ENCODE assay signal across 17 mouse cellular contexts in genomic region chr6:83074979-83075378, GRCm38 (mm10). TPM values are rescaled to one million over a fixed set of nuclear protein-coding genes. Genes with fewer than 3 reads are reported as not detected.
DNase-seq lines count a peak whose midpoint lies in the region; ATAC-seq and TF ChIP-seq lines count a peak whose summit lies in the region.
"Had no signal": no experiment of that assay in that cellular context is flagged by ENCODE, and none has a peak within 500 bp of the region (broad histone marks: within the 10 kb centered on the region; RNA-seq: fewer than 3 reads in every experiment).

No protein-coding gene starts in this region.

- no peak for TF ChIP-seq EP300 in liver, embryonic 14.5 days (IDR thresholded peaks at IDR 0.05; ENCODE audit: low read depth)

- peaks cover 48% of the 10 kb centered on the region for H3K27me3 ChIP-seq in forebrain, postnatal 0 days (ENCODE audit: insufficient read depth, low read length)
- peaks cover 65% of the 10 kb centered on the region for H3K27me3 ChIP-seq in forebrain, embryonic 15.5 days
- peaks cover 63% of the 10 kb centered on the region for H3K27me3 ChIP-seq in liver, embryonic 14.5 days (ENCODE audit: control insufficient read depth, insufficient read depth, low read length)
- peaks cover 7% of the 10 kb centered on the region; the same call in 1 of the 2 replicates for H3K27me3 ChIP-seq in cerebellum, adult 2 months (ENCODE audit: control insufficient read depth, insufficient read depth, low read length)

- H3K9me3 ChIP-seq in forebrain, postnatal 0 days (ENCODE audit: low read length): no peaks in the 10 kb centered on the region
- no peaks in the 10 kb centered on the region for H3K9me3 ChIP-seq in forebrain, embryonic 15.5 days
- H3K9me3 ChIP-seq in liver, embryonic 14.5 days (ENCODE audit: control insufficient read depth, low read length): no peaks in the 10 kb centered on the region
- H3K9me3 ChIP-seq: lung, embryonic 15.5 days; midbrain, embryonic 15.5 days had no signal

- H3K27ac ChIP-seq in forebrain, postnatal 0 days (ENCODE audit: low read depth, low read length): no peak overlapping the region
- no peak overlapping the region for H3K27ac ChIP-seq in forebrain, embryonic 15.5 days (replicated peaks)
- H3K27ac ChIP-seq in liver, embryonic 14.5 days: no peak overlapping the region
- H3K27ac ChIP-seq in cerebellum, adult 2 months (ENCODE audit: insufficient read depth, low read length): no peak overlapping the region
- H3K27ac ChIP-seq: lung, embryonic 15.5 days; midbrain, embryonic 15.5 days had no signal

- peak; percentile 24; the same call in 1 of the 2 replicates for TF ChIP-seq CTCF in forebrain, postnatal 0 days (IDR thresholded peaks at IDR 0.05; ENCODE audit: low read depth)
- TF ChIP-seq CTCF in liver, embryonic 14.5 days (IDR thresholded peaks at IDR 0.05; ENCODE audit: low read depth): peak; percentile 46; the same call in 1 of the 2 replicates
- TF ChIP-seq CTCF in cerebellum, adult 2 months (IDR thresholded peaks at IDR 0.05; ENCODE audit: borderline replicate concordance, insufficient read depth, low read depth, low read length): no peak

- no peak overlapping the region for H3K4me3 ChIP-seq in forebrain, postnatal 0 days (ENCODE audit: low read depth, low read length)
- no peak overlapping the region for H3K4me3 ChIP-seq in forebrain, embryonic 15.5 days
- H3K4me3 ChIP-seq in liver, embryonic 14.5 days (ENCODE audit: insufficient read depth in 1 of 2, low read depth in 2 of 2, low read length in 2 of 2): no peak overlapping the region
- H3K4me3 ChIP-seq in cerebellum, adult 2 months (replicated peaks; ENCODE audit: insufficient read depth, low read depth, low read length): no peak overlapping the region
- H3K4me3 ChIP-seq: lung, embryonic 15.5 days; midbrain, embryonic 15.5 days had no signal

- no peak overlapping the region for H3K4me2 ChIP-seq in forebrain, postnatal 0 days (ENCODE audit: low read depth)
- H3K4me2 ChIP-seq in forebrain, embryonic 15.5 days (replicated peaks): no peak overlapping the region
- H3K4me2 ChIP-seq in liver, embryonic 14.5 days (ENCODE audit: low read depth): no peak overlapping the region
- H3K4me2 ChIP-seq: lung, embryonic 15.5 days; midbrain, embryonic 15.5 days had no signal

- 17% methylated on average over 2 of the region's 2 CpGs for whole genome bisulfite sequencing in forebrain, postnatal 0 days
- WGBS in forebrain, embryonic 15.5 days: 22% methylated on average over 2 of the region's 2 CpGs
- WGBS in liver, embryonic 14.5 days (ENCODE audit: insufficient replicate concordance): 7% methylated on average over 2 of the region's 2 CpGs
- 19% methylated on average over 2 of the region's 2 CpGs for WGBS in cerebellum, adult 2 months

- no peaks in the 10 kb centered on the region for H3K36me3 ChIP-seq in forebrain, postnatal 0 days (ENCODE audit: insufficient read depth)
- no peaks in the 10 kb centered on the region for H3K36me3 ChIP-seq in forebrain, embryonic 15.5 days
- H3K36me3 ChIP-seq in liver, embryonic 14.5 days (replicated peaks; ENCODE audit: control insufficient read depth, insufficient read depth, low read depth): peaks cover 2% of the 10 kb centered on the region; the same call in 1 of the 2 replicates
- H3K36me3 ChIP-seq: midbrain, embryonic 15.5 days had no signal

- ATAC-seq in forebrain, postnatal 0 days: no peak
- no peak for ATAC-seq in forebrain, embryonic 15.5 days (replicated peaks)
- ATAC-seq in liver, embryonic 14.5 days (ENCODE audit: insufficient read depth): no peak
- ATAC-seq: midbrain, embryonic 15.5 days had no signal

- no peak overlapping the region for H3K9ac ChIP-seq in forebrain, postnatal 0 days
- no peak overlapping the region for H3K9ac ChIP-seq in forebrain, embryonic 15.5 days (replicated peaks)
- H3K9ac ChIP-seq in liver, embryonic 14.5 days (replicated peaks): no peak overlapping the region
- H3K9ac ChIP-seq: lung, embryonic 15.5 days; midbrain, embryonic 15.5 days had no signal

- no peak for TF ChIP-seq POLR2A in cerebellum, adult 2 months (IDR thresholded peaks at IDR 0.05; ENCODE audit: borderline replicate concordance, insufficient read depth, low read length)

- H3K4me1 ChIP-seq in forebrain, postnatal 0 days (ENCODE audit: insufficient read depth): no peaks in the 10 kb centered on the region
- peaks cover 31% of the 10 kb centered on the region for H3K4me1 ChIP-seq in forebrain, embryonic 15.5 days
- H3K4me1 ChIP-seq in liver, embryonic 14.5 days (replicated peaks; ENCODE audit: control insufficient read depth in 2 of 2, insufficient read depth in 2 of 2, low read length in 1 of 2): peaks cover 8% of the 10 kb centered on the region in 2 experiments
- H3K4me1 ChIP-seq in cerebellum, adult 2 months (ENCODE audit: control insufficient read depth, insufficient read depth, low read length): peaks cover 2% of the 10 kb centered on the region; the same call in 1 of the 2 replicates

- DNase-seq in forebrain, postnatal 0 days: no peak
- DNase-seq in liver, embryonic 14.5 days (ENCODE audit: low read depth in 3 of 3, low spot score in 3 of 3): no peak
- DNase-seq in liver (no peak), 3T3-L1 (ENCODE audit: low read depth, low spot score) (peak; percentile 58), R1 (ENCODE audit: low read depth, low spot score) (peak; percentile 28)
- DNase-seq in ovary, postnatal 14 days (ENCODE audit: low spot score): no peak
- DNase-seq in cerebellum, adult 2 months: no peak
- DNase-seq: adrenal gland, postnatal 14 days; embryo, embryonic 11 days; heart, adult 18-20 months; heart, postnatal 36 days; kidney, adult 11 months had no signal

RNA-seq across cellular contexts. Expression of gene Pcgf1, which starts 2.7 kb away (rescaled TPM):
- 16.1 and 18.8 TPM in 2 replicates for total RNA-seq in forebrain, postnatal 0 days (2014; rRNA removed)
- 30.7 and 30.8 TPM in 2 replicates for polyA plus RNA-seq in forebrain, postnatal 0 days (2015; fragmentation: Nextera tagmentation; extraction: Ambion mirVana)
- 48.1 and 49.2 TPM in 2 replicates for polyA plus RNA-seq in forebrain, embryonic 15.5 days (2015; fragmentation: Nextera tagmentation; extraction: Ambion mirVana)
- polyA plus RNA-seq in liver, embryonic 14.5 days (2012; rRNA removed): 16.5 and 21.0 TPM in 2 replicates
- 15.0 and 19.7 TPM in 2 replicates for polyA plus RNA-seq in liver, embryonic 14.5 days (2014; fragmentation: Nextera tagmentation; extraction: Ambion mirVana)
- polyA plus RNA-seq in cerebellum, adult 2 months (2012; rRNA removed): 57.5 and 61.6 TPM in 2 replicates

RNA-seq across cellular contexts. Expression of gene Tlx2, which starts 4.9 kb away (rescaled TPM):
- not detected in 2 replicates for total RNA-seq in forebrain, postnatal 0 days (2014; rRNA removed)
- polyA plus RNA-seq in forebrain, postnatal 0 days (2015; fragmentation: Nextera tagmentation; extraction: Ambion mirVana): not detected in 2 replicates
- polyA plus RNA-seq in forebrain, embryonic 15.5 days (2015; fragmentation: Nextera tagmentation; extraction: Ambion mirVana): not detected in 2 replicates
- polyA plus RNA-seq in liver, embryonic 14.5 days (2012; rRNA removed): 0.05 TPM in 1 of 2 replicates, not detected in the other
- polyA plus RNA-seq in liver, embryonic 14.5 days (2014; fragmentation: Nextera tagmentation; extraction: Ambion mirVana): not detected in 2 replicates
- polyA plus RNA-seq in cerebellum, adult 2 months (2012; rRNA removed): not detected in 2 replicates
- total RNA-seq: heart, adult 18-20 months; heart, postnatal 36 days; left cerebral cortex, postnatal 25 days had no signal
- polyA plus RNA-seq: midbrain, embryonic 15.5 days; neural tube, embryonic 14.5 days had no signal

RNA-seq across cellular contexts. Expression of gene Lbx2, which starts 11.2 kb away (rescaled TPM):
- total RNA-seq in forebrain, postnatal 0 days (2014; rRNA removed): 0.46 TPM in 1 of 2 replicates, not detected in the other
- 0.33 TPM in 1 of 2 replicates, not detected in the other for polyA plus RNA-seq in forebrain, postnatal 0 days (2015; fragmentation: Nextera tagmentation; extraction: Ambion mirVana)
- polyA plus RNA-seq in forebrain, embryonic 15.5 days (2015; fragmentation: Nextera tagmentation; extraction: Ambion mirVana): not detected in 2 replicates
- polyA plus RNA-seq in liver, embryonic 14.5 days (2012; rRNA removed): 0.27 and 0.46 TPM in 2 replicates
- 0.35 TPM in 1 of 2 replicates, not detected in the other for polyA plus RNA-seq in liver, embryonic 14.5 days (2014; fragmentation: Nextera tagmentation; extraction: Ambion mirVana)
- polyA plus RNA-seq in cerebellum, adult 2 months (2012; rRNA removed): 0.28 TPM in 1 of 2 replicates, not detected in the other
- polyA plus RNA-seq: midbrain, embryonic 15.5 days; neural tube, embryonic 14.5 days had no signal

RNA-seq across cellular contexts. Expression of gene Dqx1, which starts 17.3 kb away (rescaled TPM):
- 0.05 TPM in 1 of 2 replicates, not detected in the other for total RNA-seq in forebrain, postnatal 0 days (2014; rRNA removed)
- 0.11 and 0.13 TPM in 2 replicates for polyA plus RNA-seq in forebrain, postnatal 0 days (2015; fragmentation: Nextera tagmentation; extraction: Ambion mirVana)
- polyA plus RNA-seq in forebrain, embryonic 15.5 days (2015; fragmentation: Nextera tagmentation; extraction: Ambion mirVana): 0.34 and 0.42 TPM in 2 replicates
- polyA plus RNA-seq in liver, embryonic 14.5 days (2012; rRNA removed): 7.7 and 7.8 TPM in 2 replicates
- polyA plus RNA-seq in liver, embryonic 14.5 days (2014; fragmentation: Nextera tagmentation; extraction: Ambion mirVana): 2.9 and 3.1 TPM in 2 replicates
- 0.92 and 0.93 TPM in 2 replicates for polyA plus RNA-seq in cerebellum, adult 2 months (2012; rRNA removed)

RNA-seq across cellular contexts. Expression of gene Htra2, which starts 19.9 kb away (rescaled TPM):
- 46.1 and 47.0 TPM in 2 replicates for total RNA-seq in forebrain, postnatal 0 days (2014; rRNA removed)
- polyA plus RNA-seq in forebrain, postnatal 0 days (2015; fragmentation: Nextera tagmentation; extraction: Ambion mirVana): 75.1 and 81.0 TPM in 2 replicates
- 69.9 and 71.0 TPM in 2 replicates for polyA plus RNA-seq in forebrain, embryonic 15.5 days (2015; fragmentation: Nextera tagmentation; extraction: Ambion mirVana)
- 75.7 and 80.9 TPM in 2 replicates for polyA plus RNA-seq in liver, embryonic 14.5 days (2012; rRNA removed)
- polyA plus RNA-seq in liver, embryonic 14.5 days (2014; fragmentation: Nextera tagmentation; extraction: Ambion mirVana): 54.3 and 54.9 TPM in 2 replicates
- 57.6 and 58.2 TPM in 2 replicates for polyA plus RNA-seq in cerebellum, adult 2 months (2012; rRNA removed)

Comparison
In these comparisons a context has a peak if more than half of its experiments do, and no peak if none do; other contexts are left out.
1. DNase-seq: peak in 3T3-L1 (single experiment) and R1 (single experiment); none in forebrain, postnatal 0 days (single experiment), liver, embryonic 14.5 days (0 of 3), liver (single experiment), ovary, postnatal 14 days (single experiment) and cerebellum, adult 2 months (0 of 2).